Mouse (Mus musculus) heart, adult 2 months (tissue): ENCODE measurements around the gene Asnsd1.
A peak's percentile ranks its signal among the peaks of the same experiment; 100 is the strongest.

ENCODE experiments used
- CTCF ChIP-seq: fragments of 200-600 bp; IDR thresholded peaks from 2 replicates; pipeline ENCODE4 v1.8.1; 2022; ENCODE audit warnings: antibody characterized with exemption, mild to moderate bottlenecking, moderate library complexity
- EP300 ChIP-seq: fragments of 200-500 bp; IDR thresholded peaks from 2 replicates; pipeline ENCODE4 v1.6.1; 2011; ENCODE audit warnings: low read depth, low read length, control low read depth; ENCODE audit not compliant: insufficient read depth

GRCm38 (mm10) chr1:53312989-53313967 lies 39.3 kb downstream of the Asnsd1 start, which contains the start of gene Osgepl1:
- TF ChIP-seq CTCF = peak; percentile 36
- TF ChIP-seq EP300 = 0 out of 2 replicates have a peak, but pooled peaks have one; percentile 30
